Mouse (Mus musculus) heart, embryonic 12.5 days (tissue): ENCODE results near the gene D11Wsu47e. TPM values are rescaled to one million over a fixed set of nuclear protein-coding genes. Genes with fewer than 3 reads are reported as not detected.
"Not testable (repeated sequence)": the region's sequence is repeated elsewhere in the genome, so short reads cannot be mapped to it uniquely, and the experiment has no call there.

ENCODE experiments used
- ATAC-seq: fragments of 200-750 bp; cut with Nextera tagmentation; 2 replicates; pipeline ENCODE4 v1.8.0; 2017; ENCODE audit warnings: moderate TSS enrichment, moderate library complexity; ENCODE audit not compliant: insufficient number of reproducible peaks, low FRiP score
- H3K27ac ChIP-seq: fragments of 300-500 bp; sonication (generic); 2 replicates; pipeline ENCODE4 v1.5.1; 2016; ENCODE audit warnings: mild to moderate bottlenecking, moderate library complexity; ENCODE audit not compliant: poor library complexity, severe bottlenecking
- H3K27me3 ChIP-seq: fragments of 300-500 bp; sonication (generic); replicated peaks from 2 replicates; pipeline ENCODE4 v1.6.1; 2016; ENCODE audit warnings: mild to moderate bottlenecking, moderate library complexity
- H3K36me3 ChIP-seq: fragments of 300-500 bp; sonication (generic); 2 replicates; pipeline ENCODE4 v1.6.1; 2016; ENCODE audit warnings: mild to moderate bottlenecking, moderate library complexity
- H3K4me1 ChIP-seq: fragments of 300-500 bp; sonication (generic); replicated peaks from 2 replicates; pipeline ENCODE4 v1.6.1; 2016; ENCODE audit warnings: mild to moderate bottlenecking
- H3K4me2 ChIP-seq: fragments of 300-500 bp; sonication (generic); 2 replicates; pipeline ENCODE4 v1.6.1; 2016; ENCODE audit warnings: mild to moderate bottlenecking, moderate library complexity
- H3K4me3 ChIP-seq: fragments of 300-500 bp; sonication (generic); 2 replicates; pipeline ENCODE4 v1.5.1; 2016; ENCODE audit warnings: mild to moderate bottlenecking
- H3K9ac ChIP-seq: fragments of 300-500 bp; sonication (generic); 2 replicates; pipeline ENCODE4 v1.6.1; 2016; ENCODE audit warnings: mild to moderate bottlenecking, moderate library complexity
- H3K9me3 ChIP-seq: fragments of 300-500 bp; sonication (generic); replicated peaks from 2 replicates; pipeline ENCODE4 v1.6.1; 2016; ENCODE audit warnings: mild to moderate bottlenecking, moderate library complexity
- WGBS: fragments of 180-500 bp; shearing (Covaris S2); methylation state at CpG from one replicate; pipeline ENCODE4 v1.1.7; 2016; 5-methylcytosine and 5-hydroxymethylcytosine counted together
- polyA plus RNA-seq: library from polyadenylated mRNA; unstranded; fragments of >200 nt; fragmentation: Nextera tagmentation; extraction: Ambion mirVana; gene quantifications from 2 replicates; pipeline ENCODE4 v1.2.1, GENCODE M21; 2016

The D11Wsu47e gene
- polyA plus RNA-seq, 1 experiment from 2014 or later: 20.7 TPM

GRCm38 (mm10) chr11:113654105-113654504 lies 30.1 kb upstream of the D11Wsu47e start:
- Histone ChIP-seq H3K27me3 (no peaks in the 10 kb centered on the region), H3K27ac (no peak overlapping the region), H3K9me3 (no peaks in the 10 kb centered on the region), H3K4me2 (no peak overlapping the region), H3K4me1 (no peaks in the 10 kb centered on the region; the same call in 1 of the 2 replicates), H3K9ac (no peak overlapping the region), H3K36me3 (peaks cover 74% of the 10 kb centered on the region), H3K4me3 (no peak overlapping the region)
- ATAC-seq: no peak
- WGBS: 94% methylated on average over 15 of the region's 15 CpGs

GRCm38 (mm10) chr11:113654561-113655270 lies 29.5 kb upstream of the D11Wsu47e start:
- Histone ChIP-seq H3K36me3 (peaks cover 81% of the 10 kb centered on the region), H3K27me3 (no peaks in the 10 kb centered on the region), H3K9me3 (no peaks in the 10 kb centered on the region), H3K4me3 (no peak overlapping the region), H3K9ac (no peak overlapping the region), H3K4me1 (no peaks in the 10 kb centered on the region; the same call in 1 of the 2 replicates), H3K4me2 (no peak overlapping the region), H3K27ac (no peak overlapping the region)
- no peak for ATAC-seq
- WGBS: 80% methylated on average over 18 of the region's 18 CpGs

- H3K9ac ChIP-seq: no peak overlapping the region
- WGBS: 90% methylated on average over 8 of the region's 8 CpGs
- no peak for ATAC-seq
- no peaks in the 10 kb centered on the region for H3K27me3 ChIP-seq
- no peaks in the 10 kb centered on the region for H3K4me1 ChIP-seq
- H3K9me3 ChIP-seq: no peaks in the 10 kb centered on the region
- H3K4me2 ChIP-seq: no peak overlapping the region
- no peak overlapping the region for H3K4me3 ChIP-seq
- H3K36me3 ChIP-seq: peaks cover 98% of the 10 kb centered on the region
- no peak overlapping the region for H3K27ac ChIP-seq
Observed at GRCm38 (mm10) chr11:113656511-113656932, 27.7 kb upstream of the D11Wsu47e start.

GRCm38 (mm10) chr11:113657221-113657620 lies 27.0 kb upstream of the D11Wsu47e start:
- peaks cover 99% of the 10 kb centered on the region for H3K36me3 ChIP-seq
- H3K27me3 ChIP-seq: no peaks in the 10 kb centered on the region
- no peak overlapping the region for H3K4me2 ChIP-seq
- no peak overlapping the region for H3K9ac ChIP-seq
- no peak overlapping the region for H3K27ac ChIP-seq
- WGBS: 75% methylated on average over 4 of the region's 4 CpGs
- no peaks in the 10 kb centered on the region for H3K4me1 ChIP-seq
- ATAC-seq: no peak
- no peak overlapping the region for H3K4me3 ChIP-seq
- H3K9me3 ChIP-seq: no peaks in the 10 kb centered on the region

GRCm38 (mm10) chr11:113658319-113658718 lies 25.9 kb upstream of the D11Wsu47e start:
- Histone ChIP-seq H3K4me2 (no peak overlapping the region), H3K4me1 (no peaks in the 10 kb centered on the region), H3K9me3 (no peaks in the 10 kb centered on the region), H3K9ac (no peak overlapping the region), H3K36me3 (peaks cover 98% of the 10 kb centered on the region), H3K27ac (no peak overlapping the region), H3K27me3 (no peaks in the 10 kb centered on the region), H3K4me3 (no peak overlapping the region)
- WGBS: 90% methylated on average over 8 of the region's 8 CpGs
- no peak for ATAC-seq

- no peak overlapping the region for H3K9ac ChIP-seq
- H3K27me3 ChIP-seq: no peaks in the 10 kb centered on the region
- H3K9me3 ChIP-seq: no peaks in the 10 kb centered on the region
- 80% methylated on average over 4 of the region's 4 CpGs for WGBS
- no peak for ATAC-seq
- no peak overlapping the region for H3K4me2 ChIP-seq
- no peak overlapping the region for H3K4me3 ChIP-seq
- peaks cover 98% of the 10 kb centered on the region for H3K36me3 ChIP-seq
- H3K27ac ChIP-seq: no peak overlapping the region
- no peaks in the 10 kb centered on the region for H3K4me1 ChIP-seq
Observed at GRCm38 (mm10) chr11:113658763-113659162, 25.4 kb upstream of the D11Wsu47e start.

- not testable (repeated sequence) for ATAC-seq
- peaks cover 96% of the 10 kb centered on the region for H3K36me3 ChIP-seq
Observed at GRCm38 (mm10) chr11:113660213-113660612, 24.0 kb upstream of the D11Wsu47e start.

GRCm38 (mm10) chr11:113660940-113661339 lies 23.3 kb upstream of the D11Wsu47e start:
- H3K27ac ChIP-seq: no peak overlapping the region
- WGBS: 95% methylated on average over 11 of the region's 11 CpGs
- H3K4me3 ChIP-seq: no peak overlapping the region
- no peaks in the 10 kb centered on the region for H3K4me1 ChIP-seq
- no peaks in the 10 kb centered on the region for H3K9me3 ChIP-seq
- no peak for ATAC-seq
- H3K4me2 ChIP-seq: no peak overlapping the region
- H3K9ac ChIP-seq: no peak overlapping the region
- H3K27me3 ChIP-seq: no peaks in the 10 kb centered on the region
- H3K36me3 ChIP-seq: peaks cover 89% of the 10 kb centered on the region

More at GRCm38 (mm10) chr11:113660213-113660612, 24.0 kb upstream of the D11Wsu47e start:
- not testable (repeated sequence) for H3K4me2 ChIP-seq, H3K9me3 ChIP-seq, H3K9ac ChIP-seq, H3K4me3 ChIP-seq, H3K27me3 ChIP-seq, H3K4me1 ChIP-seq, H3K27ac ChIP-seq
- WGBS: 95% methylated on average over 3 of the region's 3 CpGs

GRCm38 (mm10) chr11:113661835-113662351 lies 22.3 kb upstream of the D11Wsu47e start:
- Histone ChIP-seq H3K9me3 (no peaks in the 10 kb centered on the region), H3K4me2 (no peak overlapping the region), H3K27ac (no peak overlapping the region), H3K4me3 (no peak overlapping the region), H3K9ac (no peak overlapping the region), H3K27me3 (no peaks in the 10 kb centered on the region), H3K4me1 (peaks cover 5% of the 10 kb centered on the region), H3K36me3 (peaks cover 79% of the 10 kb centered on the region)
- ATAC-seq: no peak
- WGBS: 91% methylated on average over 18 of the region's 18 CpGs

- H3K9me3 ChIP-seq: no peaks in the 10 kb centered on the region
- no peak overlapping the region for H3K9ac ChIP-seq
- no peak overlapping the region for H3K27ac ChIP-seq
- peaks cover 27% of the 10 kb centered on the region for H3K4me1 ChIP-seq
- no peak overlapping the region for H3K4me3 ChIP-seq
- peaks cover 69% of the 10 kb centered on the region for H3K36me3 ChIP-seq
- H3K4me2 ChIP-seq: no peak overlapping the region
- ATAC-seq: no peak
- H3K27me3 ChIP-seq: no peaks in the 10 kb centered on the region
- WGBS: 86% methylated on average over 2 of the region's 2 CpGs
Observed at GRCm38 (mm10) chr11:113664279-113664678, 19.9 kb upstream of the D11Wsu47e start.

- Histone ChIP-seq H3K4me1 (peaks cover 27% of the 10 kb centered on the region), H3K4me3 (no peak overlapping the region), H3K27ac (no peak overlapping the region), H3K27me3 (no peaks in the 10 kb centered on the region), H3K9me3 (no peaks in the 10 kb centered on the region), H3K36me3 (peaks cover 66% of the 10 kb centered on the region), H3K4me2 (no peak overlapping the region), H3K9ac (no peak overlapping the region)
- 64% methylated on average over 6 of the region's 6 CpGs for WGBS
- ATAC-seq: 0 out of 2 replicates have a peak, but pooled peaks have one; percentile 51
Observed at GRCm38 (mm10) chr11:113666205-113666604, 18.0 kb upstream of the D11Wsu47e start.
